Mouse (Mus musculus) C2C12 (cell line): Measurements from ENCODE around the gene Soga1. TPM values are rescaled to one million over a fixed set of nuclear protein-coding genes. Genes with fewer than 3 reads are reported as not detected.

Source experiments
- H3K27me3 ChIP-seq: one replicate; pipeline ENCODE4 v1.6.1; 2011; ENCODE audit not compliant: control insufficient read depth, insufficient read depth, insufficient read length
- H3K36me3 ChIP-seq: one replicate; pipeline ENCODE4 v1.6.1; 2011; ENCODE audit not compliant: control insufficient read depth, insufficient read depth
- H3K4me3 ChIP-seq: one replicate; pipeline ENCODE4 v1.5.1; 2011; ENCODE audit warnings: mild to moderate bottlenecking, control low read depth; ENCODE audit not compliant: poor library complexity, insufficient read depth, severe bottlenecking
- H3K79me2 ChIP-seq: one replicate; pipeline ENCODE4 v1.6.1; 2011; ENCODE audit not compliant: control insufficient read depth, insufficient read depth
- H3K79me3 ChIP-seq: one replicate; pipeline ENCODE4 v1.6.1; 2011; ENCODE audit warnings: low read depth, control low read depth
- H3ac ChIP-seq: one replicate; pipeline ENCODE3; 2011; ENCODE audit warnings: low read depth; ENCODE audit not compliant: control insufficient read depth, insufficient read length
- CEBPB ChIP-seq: IDR thresholded peaks from one replicate; pipeline ENCODE4 v1.6.1; 2011; ENCODE audit warnings: low read depth, mild to moderate bottlenecking, control low read depth, moderate library complexity
- CTCF ChIP-seq: IDR thresholded peaks from one replicate; pipeline ENCODE4 v1.5.1; 2011; ENCODE audit not compliant: control insufficient read depth, insufficient read depth, insufficient read length
- FOSL1 ChIP-seq: IDR thresholded peaks from one replicate; pipeline ENCODE4 v1.8.0; 2011; ENCODE audit warnings: mild to moderate bottlenecking, low read length; ENCODE audit not compliant: poor library complexity, insufficient read depth, severe bottlenecking
- MAX ChIP-seq: IDR thresholded peaks from one replicate; pipeline ENCODE4 v1.6.1; 2011; ENCODE audit warnings: mild to moderate bottlenecking, control low read depth
- MYOD1 ChIP-seq: IDR thresholded peaks from one replicate; pipeline ENCODE4 v1.6.1; 2011; ENCODE audit warnings: low read depth; ENCODE audit not compliant: control insufficient read depth, insufficient read length
- MYOG ChIP-seq: IDR thresholded peaks from one replicate; pipeline ENCODE4 v1.6.1; 2011; ENCODE audit not compliant: control insufficient read depth, insufficient read length; ENCODE audit errors: extremely low read depth
- USF1 ChIP-seq: IDR thresholded peaks from one replicate; pipeline ENCODE4 v1.6.1; 2011; ENCODE audit warnings: low read depth, mild to moderate bottlenecking, control low read depth, moderate library complexity
- polyA plus RNA-seq: library from polyadenylated mRNA; unstranded; fragments of >200 nt; fragmentation: generic; extraction: Trizol; gene quantifications from one replicate; pipeline ENCODE4 v1.2.1, GENCODE M21; 2012; ENCODE audit warnings: missing spikeins

Soga1 gene
- polyA plus RNA-seq, 1 experiment: 13.9 TPM

- H3K36me3 ChIP-seq: peaks cover 71% of the 10 kb centered on the region
- TF ChIP-seq USF1 (no peak), MYOD1 (no peak), MAX (no peak), MYOG (no peak), CEBPB (no peak), CTCF (no peak), FOSL1 (no peak)
- no peaks in the 10 kb centered on the region for H3K79me2 ChIP-seq
- H3ac ChIP-seq: no peak overlapping the region
- H3K27me3 ChIP-seq: no peaks in the 10 kb centered on the region
- H3K4me3 ChIP-seq: no peak overlapping the region
- H3K79me3 ChIP-seq: no peaks in the 10 kb centered on the region
Measured at GRCm38 (mm10) chr2:157028261-157028660, 50.8 kb downstream of the Soga1 start.

DNA sequence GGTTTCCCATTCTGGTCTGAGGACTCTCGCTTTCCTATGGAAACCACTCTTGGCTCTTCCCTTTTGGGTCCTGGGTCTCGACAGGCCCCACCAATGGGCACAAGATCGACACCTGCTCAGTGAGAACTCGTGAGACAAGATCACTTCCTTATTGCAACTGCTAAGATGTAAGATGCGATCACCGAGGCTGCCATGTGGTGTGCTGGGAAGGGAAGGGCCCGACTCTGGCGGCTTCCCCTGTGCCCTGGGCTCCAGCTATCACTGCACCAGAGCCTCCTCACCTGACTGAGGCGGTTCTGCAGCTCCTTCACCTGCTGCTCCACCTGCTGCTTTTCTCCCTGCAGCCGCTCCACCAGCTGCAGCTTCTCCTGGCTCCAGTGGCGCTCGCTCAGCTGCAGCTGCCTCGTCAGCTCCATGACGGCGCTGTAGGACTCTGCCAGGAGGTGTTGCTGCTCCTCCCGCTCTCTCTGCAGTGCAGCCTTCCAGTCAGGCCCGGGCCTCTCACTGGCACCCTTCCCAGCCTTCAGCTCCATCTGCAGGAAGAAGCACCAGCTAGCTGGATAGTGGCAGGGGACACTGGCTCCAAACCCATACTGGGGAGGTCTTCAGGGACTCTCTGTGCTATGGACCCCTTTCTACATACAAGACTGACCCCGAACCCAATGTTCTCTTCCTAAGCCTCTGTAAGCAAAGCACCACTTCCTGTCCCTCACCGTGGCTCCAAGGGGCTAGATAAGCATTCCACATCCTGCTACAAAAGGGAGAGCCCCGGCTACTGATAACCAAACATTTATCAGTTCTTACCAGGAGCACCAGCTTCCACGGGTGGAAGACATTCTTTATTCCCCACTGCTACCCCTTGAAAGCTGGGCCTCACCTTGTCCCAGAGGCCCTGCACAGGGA, 51.7 kb downstream of the Soga1 start:
- Histone ChIP-seq H3K4me3 (no peak overlapping the region), H3K36me3 (peaks cover 73% of the 10 kb centered on the region), H3ac (no peak overlapping the region), H3K79me3 (no peaks in the 10 kb centered on the region), H3K79me2 (no peaks in the 10 kb centered on the region), H3K27me3 (no peaks in the 10 kb centered on the region)
- TF ChIP-seq USF1: no peak
- TF ChIP-seq MAX: no peak
- TF ChIP-seq CEBPB: no peak
- TF ChIP-seq CTCF: no peak
- no peak for TF ChIP-seq MYOD1
- no peak for TF ChIP-seq MYOG
- TF ChIP-seq FOSL1: no peak

DNA sequence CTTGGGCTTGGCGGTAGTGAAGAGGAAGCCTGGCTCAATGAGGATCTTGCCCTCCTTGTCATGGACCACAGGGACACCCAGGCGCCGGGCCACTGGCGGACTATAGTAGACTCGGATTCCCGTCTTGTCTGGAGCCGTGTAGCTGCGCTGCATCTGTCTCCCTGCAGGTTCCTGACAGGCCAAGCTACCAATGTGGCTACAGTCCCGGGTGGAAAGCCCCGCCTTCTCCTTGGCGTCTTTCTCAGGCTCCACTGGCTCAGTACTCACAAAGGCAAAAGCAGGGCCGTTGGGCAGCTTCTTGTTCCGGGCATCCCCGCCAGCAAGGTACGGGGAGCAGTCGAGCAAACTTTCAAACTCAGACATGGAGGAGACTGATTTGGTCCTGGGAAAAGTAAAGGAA, 57.9 kb downstream of the Soga1 start:
- no peaks in the 10 kb centered on the region for H3K79me2 ChIP-seq
- TF ChIP-seq CEBPB: no peak
- TF ChIP-seq CTCF: no peak
- TF ChIP-seq USF1: no peak
- TF ChIP-seq FOSL1: no peak
- no peak for TF ChIP-seq MYOG
- TF ChIP-seq MAX: no peak
- TF ChIP-seq MYOD1: no peak
- no peaks in the 10 kb centered on the region for H3K79me3 ChIP-seq
- H3K27me3 ChIP-seq: no peaks in the 10 kb centered on the region
- H3K4me3 ChIP-seq: no peak overlapping the region
- no peak overlapping the region for H3ac ChIP-seq
- peaks cover 83% of the 10 kb centered on the region for H3K36me3 ChIP-seq

DNA sequence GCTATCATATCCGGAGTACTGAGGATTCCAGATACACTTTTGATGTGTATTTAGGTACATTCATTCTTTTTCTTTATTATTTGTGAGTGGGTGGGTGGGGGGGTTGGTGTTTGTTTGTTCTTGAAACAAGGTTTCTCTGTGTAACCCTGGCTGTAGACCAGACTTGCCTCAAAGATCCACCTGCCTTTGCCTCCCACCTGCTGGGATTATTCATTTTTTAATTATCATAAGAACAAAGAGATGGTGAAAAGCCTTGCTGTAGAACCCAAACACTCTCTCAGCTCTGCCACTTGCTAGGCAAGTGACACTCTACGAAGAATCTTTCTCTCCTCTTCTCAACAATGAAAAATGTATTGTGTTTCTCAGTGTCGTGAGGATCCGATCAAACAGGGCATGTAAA, 59.8 kb downstream of the Soga1 start:
- TF ChIP-seq CEBPB: no peak
- TF ChIP-seq MYOG: no peak
- no peak for TF ChIP-seq MYOD1
- TF ChIP-seq CTCF: no peak
- TF ChIP-seq FOSL1: no peak
- TF ChIP-seq USF1: no peak
- no peak for TF ChIP-seq MAX
- H3K79me2 ChIP-seq: no peaks in the 10 kb centered on the region
- H3K27me3 ChIP-seq: no peaks in the 10 kb centered on the region
- no peak overlapping the region for H3K4me3 ChIP-seq
- H3K79me3 ChIP-seq: no peaks in the 10 kb centered on the region
- no peak overlapping the region for H3ac ChIP-seq
- H3K36me3 ChIP-seq: peaks cover 81% of the 10 kb centered on the region

DNA sequence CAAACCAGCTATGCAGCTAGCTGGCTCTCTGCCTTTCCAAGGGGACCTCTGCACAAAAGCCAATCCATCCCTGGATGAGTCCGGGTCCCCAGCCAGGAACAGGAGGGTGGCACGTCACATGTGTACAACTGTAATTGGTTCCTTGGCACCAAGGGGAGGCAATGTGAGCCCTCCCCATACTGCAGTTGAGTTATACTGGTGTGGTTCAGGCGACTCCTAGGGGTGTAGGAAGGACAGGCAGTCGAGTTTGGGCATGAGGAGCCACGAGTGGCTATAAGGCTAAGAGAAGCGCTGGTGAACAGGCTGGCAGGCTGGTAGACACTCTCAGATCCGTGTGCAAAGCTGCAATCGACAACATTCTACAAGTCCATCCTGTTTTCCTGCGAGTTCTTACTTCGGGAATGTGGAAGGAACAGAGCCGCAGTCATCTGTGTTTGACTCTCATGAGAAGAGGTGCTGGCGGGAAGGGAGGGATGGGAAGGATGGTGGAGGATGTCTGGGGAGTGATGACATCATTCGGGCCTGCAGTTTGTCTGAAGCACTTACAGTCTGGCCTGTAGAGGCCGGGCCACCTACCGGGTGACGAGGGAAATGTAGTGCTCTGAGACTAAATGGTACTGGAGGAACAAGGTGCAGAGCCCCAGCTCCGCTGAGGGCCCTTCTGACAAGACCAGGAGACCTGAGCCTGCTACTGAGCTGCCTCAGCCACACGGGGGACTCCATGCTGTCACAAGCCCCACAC, 62.4 kb downstream of the Soga1 start:
- Histone ChIP-seq H3K79me3 (no peaks in the 10 kb centered on the region), H3ac (no peak overlapping the region), H3K4me3 (no peak overlapping the region), H3K27me3 (no peaks in the 10 kb centered on the region), H3K79me2 (no peaks in the 10 kb centered on the region), H3K36me3 (peaks cover 63% of the 10 kb centered on the region)
- TF ChIP-seq CTCF (no peak), CEBPB (no peak), USF1 (no peak), MAX (no peak)

DNA sequence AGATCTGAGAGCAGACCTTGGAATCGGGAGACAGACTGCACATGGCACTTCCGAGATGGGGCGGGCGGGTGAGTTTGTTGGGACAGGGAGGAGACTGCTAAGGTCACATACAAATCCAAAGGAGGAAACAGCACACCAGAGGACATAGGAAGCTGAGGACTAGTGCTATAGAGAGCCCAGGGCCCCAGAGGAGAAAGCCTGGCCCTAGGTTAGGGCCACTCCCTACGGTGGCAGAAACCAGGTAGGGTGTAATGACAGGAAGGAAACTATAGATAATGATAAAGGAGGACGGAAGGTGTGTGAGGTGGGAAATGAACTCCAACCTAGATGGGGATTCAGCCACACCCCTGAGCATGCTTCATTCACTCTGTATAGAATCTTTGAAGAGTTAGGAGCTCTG, 66.7 kb downstream of the Soga1 start:
- Histone ChIP-seq H3ac (no peak overlapping the region), H3K79me3 (no peaks in the 10 kb centered on the region), H3K36me3 (peaks cover 24% of the 10 kb centered on the region), H3K79me2 (no peaks in the 10 kb centered on the region), H3K4me3 (no peak overlapping the region), H3K27me3 (no peaks in the 10 kb centered on the region)
- no peak for TF ChIP-seq MAX
- TF ChIP-seq MYOG: no peak
- no peak for TF ChIP-seq USF1
- TF ChIP-seq MYOD1: no peak
- no peak for TF ChIP-seq CTCF
